Mouse (Mus musculus): ENCODE data around the gene 4932438H23Rik. TPM values are rescaled to one million over a fixed set of nuclear protein-coding genes. Genes with fewer than 3 reads are reported as not detected.
"Not testable (repeated sequence)": the region's sequence is repeated elsewhere in the genome, so short reads cannot be mapped to it uniquely, and the experiment has no call there.

4932438H23Rik gene
- total RNA-seq, 2 experiments from 2014 or later: 1.2 to 1.4 TPM

- DNase-seq: no peak
Observed at GRCm38 (mm10) chr16:91099444-91100065, 4.6 kb upstream of the 4932438H23Rik start.

DNA sequence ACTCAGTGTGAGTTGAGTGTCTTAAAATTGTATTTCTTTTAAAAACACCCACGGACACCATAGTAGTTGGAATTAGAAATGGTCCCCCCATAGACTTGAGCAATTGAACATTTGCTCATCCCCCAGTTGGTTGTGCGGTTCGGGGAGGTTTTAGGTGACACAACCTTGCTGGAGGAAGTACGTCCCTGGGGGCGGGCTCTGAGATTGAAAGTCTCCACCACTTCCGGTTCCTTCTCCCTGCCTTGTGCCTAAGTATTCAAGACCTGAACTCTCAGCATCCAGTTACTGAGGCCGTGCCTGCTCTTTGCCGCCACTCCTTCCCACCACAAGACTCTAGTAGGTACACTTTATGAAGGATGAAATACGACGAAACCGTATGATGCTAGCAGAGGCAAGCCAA, 2.9 kb upstream of the 4932438H23Rik start:
- DNase-seq: no peak

DNA sequence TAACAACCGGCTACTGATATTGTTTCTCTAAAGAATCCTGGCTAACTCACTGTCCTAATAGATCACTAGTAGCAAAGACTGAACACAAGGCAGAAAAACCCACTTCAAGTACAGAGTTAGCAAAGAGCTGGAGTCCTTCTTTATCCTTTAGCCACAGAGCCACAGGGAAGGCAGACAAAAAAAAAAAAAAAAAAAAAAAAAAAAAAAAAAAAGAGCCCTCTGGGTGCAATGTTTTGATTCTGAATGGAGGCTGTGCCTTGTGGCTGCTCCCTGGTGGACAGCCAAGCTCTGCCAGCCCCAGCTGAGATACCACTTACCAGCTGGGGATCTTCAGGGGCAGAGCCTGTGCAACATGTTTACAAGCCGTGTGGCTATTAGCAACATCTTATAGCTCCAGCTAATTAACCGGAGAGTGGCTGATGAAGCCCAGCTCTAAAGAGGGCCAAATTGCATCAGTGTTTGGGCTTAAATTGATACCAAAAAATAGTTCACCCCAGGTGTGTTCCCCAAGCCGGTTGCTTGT, 2.1 kb upstream of the 4932438H23Rik start:
- DNase-seq: no peak

GRCm38 (mm10) chr16:91096016-91096415, 1.1 kb upstream of the 4932438H23Rik start:
- no peak for DNase-seq

GRCm38 (mm10) chr16:91086642-91087306, 8.1 kb downstream of the 4932438H23Rik start:
- no peak for DNase-seq

DNA sequence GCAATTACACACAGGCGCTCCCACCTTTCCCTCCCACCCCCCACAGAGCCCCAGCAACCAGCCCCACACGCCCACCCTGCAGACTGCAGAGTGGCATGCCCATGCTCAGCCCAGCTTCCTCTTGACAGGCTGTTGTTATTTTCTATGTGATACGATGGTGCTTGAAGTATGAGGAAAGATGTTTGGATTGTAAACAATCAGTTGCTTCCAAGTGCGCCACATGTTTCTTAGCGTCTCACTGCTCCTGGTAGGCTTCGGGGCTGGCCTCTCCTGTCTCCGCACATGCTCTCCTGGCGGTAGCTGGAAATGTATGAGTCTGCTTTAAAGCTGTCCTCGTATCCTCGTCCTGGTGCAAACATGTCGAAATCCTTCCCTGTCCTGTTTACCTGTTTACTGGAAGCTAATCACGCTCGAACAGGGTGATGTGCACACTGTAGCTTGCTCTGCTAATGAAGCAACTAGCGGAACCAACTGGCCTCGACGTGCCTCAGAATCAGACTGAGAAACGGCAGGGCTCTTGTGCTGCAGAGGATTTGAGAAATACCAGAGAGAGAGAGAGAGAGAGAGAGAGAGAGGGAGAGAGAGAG, 9.6 kb downstream of the 4932438H23Rik start:
- no peak for DNase-seq

DNA sequence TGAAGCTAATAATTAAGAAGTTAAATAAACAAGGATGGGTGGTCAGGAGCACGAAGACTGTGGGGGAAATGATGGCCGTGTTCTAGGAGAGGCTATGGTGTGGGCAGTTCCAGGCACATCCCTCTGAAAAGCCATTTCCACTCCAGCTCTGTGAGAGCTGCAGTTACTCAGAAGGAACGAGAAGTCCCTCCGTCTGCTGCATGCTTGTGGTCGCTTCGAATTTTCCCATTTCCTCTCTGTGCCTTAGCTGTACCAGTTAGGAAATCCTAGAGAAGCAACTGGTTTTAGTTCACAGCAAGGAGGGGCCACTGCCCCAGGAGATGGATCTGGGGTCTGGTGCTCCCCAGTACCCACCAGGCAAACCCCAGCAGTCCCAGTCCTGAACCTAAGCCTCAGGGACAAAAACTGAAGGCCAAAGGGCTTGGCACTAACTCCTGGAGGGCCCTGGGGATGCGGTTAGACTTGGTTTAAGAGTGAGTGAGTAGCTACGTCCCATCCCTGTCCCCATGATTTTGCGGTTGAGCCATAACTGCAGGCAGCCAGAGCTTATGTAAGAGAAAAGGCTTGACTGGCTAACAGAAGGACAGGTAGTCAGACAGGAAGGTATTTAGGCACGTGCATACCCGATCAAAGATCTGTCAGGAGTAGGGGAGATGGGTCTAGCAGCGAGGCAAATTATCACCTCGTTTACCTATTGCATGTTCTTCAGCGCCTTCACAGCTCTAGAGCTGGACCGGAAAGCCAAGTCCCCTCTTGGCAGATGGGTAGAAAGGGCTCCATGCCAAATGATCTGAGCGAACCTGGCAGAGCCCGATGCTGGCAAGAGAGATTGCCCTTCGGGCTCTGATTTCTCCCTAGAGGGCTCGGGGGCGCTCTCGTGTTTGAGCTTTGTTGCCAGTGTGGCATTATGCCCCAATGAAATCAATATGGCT, 10.3 kb downstream of the 4932438H23Rik start:
- peak in 1 of 2 experiments; percentile 30 for DNase-seq

GRCm38 (mm10) chr16:91083002-91083646, 11.8 kb downstream of the 4932438H23Rik start:
- peak; percentile 25 to 37 for DNase-seq

- peak; percentile 52 to 73 for DNase-seq
Observed at GRCm38 (mm10) chr16:91081508-91081907, 13.4 kb downstream of the 4932438H23Rik start.

- DNase-seq: no peak
Observed at GRCm38 (mm10) chr16:91076180-91076579, 18.7 kb downstream of the 4932438H23Rik start.

DNA sequence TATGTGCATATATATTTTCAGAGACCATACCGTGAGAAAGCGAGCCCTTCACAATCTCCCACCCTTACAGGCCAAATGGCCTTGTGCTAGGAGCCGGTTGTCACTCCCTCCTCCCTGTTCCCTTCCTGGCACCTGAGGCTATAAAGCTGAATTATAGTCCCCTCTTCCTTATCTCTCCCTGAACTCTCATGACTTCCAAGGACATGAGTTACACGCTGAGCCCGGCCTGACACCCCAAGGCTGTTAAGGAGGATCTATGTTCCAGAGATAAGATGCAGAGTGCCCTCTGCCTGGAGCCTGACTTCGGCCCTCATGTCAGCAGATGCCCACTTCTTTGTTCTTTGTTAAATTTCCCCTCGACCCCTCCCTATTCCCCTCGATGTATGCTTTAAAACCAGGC, 19.5 kb downstream of the 4932438H23Rik start:
- not testable (repeated sequence) for DNase-seq

DNA sequence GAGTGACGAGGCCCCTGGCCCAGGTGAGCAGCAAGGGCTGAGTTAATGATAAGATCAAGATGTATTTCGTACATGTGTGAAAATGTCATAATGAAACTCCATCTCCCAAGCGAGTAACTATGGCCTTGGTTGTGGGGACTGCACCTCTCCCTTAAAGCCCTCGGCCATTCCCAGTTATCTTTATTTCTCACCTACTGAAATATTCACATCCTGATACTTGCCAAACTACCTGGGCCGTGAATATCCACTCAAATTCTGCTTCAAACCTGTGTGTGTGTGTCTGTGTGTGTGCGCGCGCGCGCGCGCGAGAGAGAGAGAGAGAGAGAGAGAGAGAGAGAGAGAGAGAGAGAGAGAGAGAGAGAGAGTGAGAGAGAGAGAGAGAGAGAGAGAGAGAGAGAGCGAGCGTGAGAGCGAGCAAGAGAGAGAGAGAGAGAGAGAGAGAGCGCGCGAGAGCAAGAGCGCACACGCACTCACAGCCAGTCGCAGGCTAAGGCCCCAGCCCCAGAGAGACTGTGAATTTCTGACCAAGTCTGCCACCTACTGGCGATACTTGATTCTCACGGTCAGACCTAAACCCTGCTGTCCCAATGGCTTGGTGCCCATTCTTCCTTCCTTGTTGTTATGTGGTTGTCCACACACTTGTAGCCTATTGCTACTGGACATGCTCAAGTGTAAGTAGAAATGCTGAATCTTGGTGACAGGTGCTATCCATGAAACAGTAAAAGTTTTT, 21.6 kb downstream of the 4932438H23Rik start:
- peak; percentile 84 to 85 for DNase-seq

- DNase-seq: no peak
Observed at GRCm38 (mm10) chr16:91072256-91072655, 22.7 kb downstream of the 4932438H23Rik start.

- no peak for DNase-seq
Observed at GRCm38 (mm10) chr16:91068969-91069368, 26.0 kb downstream of the 4932438H23Rik start.

DNA sequence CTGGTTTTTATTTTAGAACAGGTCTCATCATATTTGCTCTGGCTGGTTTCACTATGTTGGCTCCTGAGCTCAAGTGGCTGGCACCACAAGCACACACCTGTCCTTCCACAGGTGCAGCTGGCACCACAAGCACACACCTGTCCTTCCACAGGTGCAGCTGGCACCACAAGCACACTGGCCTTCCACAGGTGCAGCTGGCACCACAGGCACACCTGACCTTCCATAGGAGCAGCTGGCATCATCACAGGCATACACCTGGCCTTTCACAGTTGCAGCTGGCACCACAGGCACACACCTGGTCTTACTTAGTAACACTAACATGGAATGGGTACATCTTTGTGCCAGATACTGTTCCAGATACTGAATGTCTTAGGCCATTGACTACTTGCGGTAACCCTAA, 27.8 kb downstream of the 4932438H23Rik start:
- DNase-seq: no peak

DNA sequence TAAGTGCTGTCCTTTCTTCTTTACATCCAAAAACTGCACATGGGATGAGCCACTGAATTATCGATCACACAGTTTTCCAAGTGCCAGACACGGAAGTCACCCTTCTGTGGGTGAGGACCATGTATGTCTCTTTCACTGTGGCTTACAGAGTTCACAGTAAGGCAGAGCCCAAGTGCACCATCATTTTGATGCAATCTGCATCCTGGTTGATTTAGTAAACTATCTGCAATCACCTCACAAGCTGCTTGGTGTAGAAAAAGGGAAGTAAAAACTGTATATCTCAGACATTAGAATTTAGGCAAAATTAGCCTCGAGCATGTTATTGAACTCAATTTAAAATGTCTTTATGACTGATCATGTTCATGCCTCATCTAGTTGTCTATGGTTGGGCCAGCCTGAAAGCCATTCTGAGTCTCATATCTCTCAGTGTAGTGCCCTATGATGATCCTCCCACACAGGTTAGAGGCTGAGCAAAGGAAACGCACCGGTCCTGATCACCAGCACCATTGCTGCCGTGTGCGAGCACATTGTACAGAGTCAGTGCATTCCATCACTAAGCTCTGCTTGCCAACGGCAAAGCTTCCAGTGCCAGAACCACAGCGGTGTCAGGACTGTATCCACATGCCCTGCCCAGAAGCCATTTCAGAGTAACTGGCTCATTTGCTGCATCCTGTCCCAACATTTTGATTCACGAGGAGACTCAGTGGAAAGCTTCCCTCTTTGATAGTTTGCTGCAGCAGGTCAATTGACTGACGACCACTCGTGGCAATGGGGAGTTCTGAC, 30.1 kb downstream of the 4932438H23Rik start:
- DNase-seq: no peak

GRCm38 (mm10) chr16:91063786-91064185, 31.1 kb downstream of the 4932438H23Rik start:
- no peak for DNase-seq

GRCm38 (mm10) chr16:91061531-91062318, 33.2 kb downstream of the 4932438H23Rik start:
- DNase-seq: no peak

GRCm38 (mm10) chr16:91057741-91058140, 37.2 kb downstream of the 4932438H23Rik start:
- DNase-seq: no peak

All from layer of hippocampus, postnatal 36 days (tissue).